Mouse (Mus musculus): ENCODE results near the gene P2rx1. TPM values are rescaled to one million over a fixed set of nuclear protein-coding genes. Genes with fewer than 3 reads are reported as not detected.
A peak's percentile ranks its signal among the peaks of the same experiment; 100 is the strongest.

P2rx1 gene
- polyA plus RNA-seq, 1 experiment: 0.40 TPM

GRCm38 (mm10) chr11:73023827-73024226 is 24.9 kb downstream of the P2rx1 start:
- H3K4me1 ChIP-seq (ENCODE audit: control insufficient read depth, insufficient read depth, insufficient read length, low read length): peaks cover 5% of the 10 kb centered on the region; the same call in 1 of the 2 replicates
- no peak overlapping the region for H3K4me3 ChIP-seq (ENCODE audit: insufficient read depth, low read depth, low read length)
- H3K27ac ChIP-seq (replicated peaks; ENCODE audit: low read depth, low read length): no peak overlapping the region

DNA sequence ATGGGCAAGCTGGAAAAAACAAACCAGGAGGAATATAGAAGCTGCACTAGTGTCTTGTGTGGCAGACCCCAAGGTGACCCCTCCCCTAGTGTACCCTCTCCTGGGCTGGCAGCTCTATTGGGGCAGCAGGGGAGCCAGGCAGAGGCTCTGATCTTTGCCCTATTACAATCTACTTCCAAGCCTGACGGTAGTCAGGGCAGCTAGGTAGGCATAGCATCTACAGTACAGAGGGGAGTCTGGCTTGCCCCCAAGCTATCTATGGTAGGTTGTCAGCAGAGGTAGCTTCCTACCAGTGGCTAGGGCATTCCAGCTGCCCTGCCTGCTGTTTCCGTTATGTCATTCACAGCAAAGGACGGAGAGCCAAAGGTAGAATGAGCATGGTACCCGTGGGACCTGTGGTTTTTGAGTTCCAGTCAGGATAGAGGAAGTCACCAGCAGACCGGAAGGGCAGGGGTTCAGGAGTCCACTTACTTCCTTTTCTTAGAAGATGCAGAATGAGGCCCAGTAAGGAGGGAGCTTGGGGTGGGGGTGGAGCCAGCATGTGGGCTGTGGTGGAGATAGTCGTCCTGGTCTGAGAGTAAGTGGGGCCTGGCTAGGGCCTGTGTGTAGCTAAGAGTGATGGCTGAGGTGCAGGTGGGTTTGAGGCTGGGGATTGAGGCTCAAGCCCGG is 25.5 kb downstream of the P2rx1 start:
- Histone ChIP-seq H3K4me1 (ENCODE audit: control insufficient read depth, insufficient read depth, insufficient read length, low read length) (peaks cover 5% of the 10 kb centered on the region; the same call in 1 of the 2 replicates), H3K4me3 (ENCODE audit: insufficient read depth, low read depth, low read length) (no peak overlapping the region), H3K27ac (replicated peaks; ENCODE audit: low read depth, low read length) (no peak overlapping the region)

DNA sequence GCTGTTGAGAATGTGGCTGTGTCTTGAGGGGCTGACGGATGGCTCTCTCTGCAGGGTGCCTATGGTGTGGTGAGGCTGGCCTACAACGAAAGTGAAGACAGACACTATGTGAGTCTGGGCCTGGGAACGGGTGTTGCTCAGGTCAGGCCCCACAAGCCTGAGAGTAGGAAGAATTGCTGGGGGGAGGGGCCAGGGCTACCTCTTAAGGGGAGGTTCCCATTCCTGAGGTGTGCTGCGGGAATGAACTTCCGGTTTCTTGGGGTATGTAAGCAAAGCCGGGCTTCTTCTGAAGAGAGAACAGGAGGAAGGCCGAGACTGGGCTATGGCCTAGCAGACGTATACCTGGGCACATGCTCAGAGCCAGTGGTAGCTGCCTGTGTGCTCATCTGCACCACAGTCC is 28.1 kb downstream of the P2rx1 start:
- Histone ChIP-seq H3K27ac (replicated peaks; ENCODE audit: low read depth, low read length) (no peak overlapping the region), H3K4me3 (ENCODE audit: insufficient read depth, low read depth, low read length) (no peak overlapping the region), H3K4me1 (ENCODE audit: control insufficient read depth, insufficient read depth, insufficient read length, low read length) (peaks cover 9% of the 10 kb centered on the region; the same call in 1 of the 2 replicates)

DNA sequence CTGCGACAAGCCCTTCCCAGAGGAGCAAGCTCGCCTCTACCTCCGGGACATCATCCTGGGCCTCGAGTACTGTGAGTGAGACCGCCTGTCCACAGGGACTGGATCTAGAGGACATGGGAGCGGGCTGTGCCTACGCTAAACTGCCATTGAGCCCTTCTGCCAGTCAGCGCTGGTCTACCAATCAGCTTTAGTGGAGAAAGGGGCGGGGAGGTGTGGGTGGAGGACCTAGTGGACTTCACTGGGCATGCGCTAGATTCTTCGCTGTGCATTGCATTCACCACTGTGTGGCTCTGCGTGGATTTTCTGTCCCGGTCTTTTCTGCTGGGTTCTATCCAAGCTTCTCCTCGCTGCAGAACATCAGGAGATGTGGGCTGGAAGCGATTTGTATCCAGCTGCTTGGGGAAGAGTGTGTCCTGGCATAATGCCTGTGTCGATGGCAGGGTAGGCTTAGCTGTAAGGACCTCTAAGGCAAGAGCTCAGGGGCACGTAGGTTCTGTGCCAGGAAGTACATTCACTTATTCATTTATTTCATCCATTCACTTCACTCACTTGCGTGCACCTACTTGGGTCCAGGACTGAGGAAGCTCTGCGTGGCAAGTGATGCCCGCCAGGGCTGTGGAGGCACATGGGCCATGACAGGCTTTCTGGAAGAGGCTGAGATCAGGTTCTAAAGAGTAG is 32.1 kb downstream of the P2rx1 start:
- no peak overlapping the region for H3K27ac ChIP-seq (replicated peaks; ENCODE audit: low read depth, low read length)
- peak overlapping the region; percentile 48 for H3K4me3 ChIP-seq (ENCODE audit: insufficient read depth, low read depth, low read length)
- H3K4me1 ChIP-seq (ENCODE audit: control insufficient read depth, insufficient read depth, insufficient read length, low read length): 0 out of 2 replicates have a peak, but pooled peaks cover 3% of the 10 kb centered on the region

DNA sequence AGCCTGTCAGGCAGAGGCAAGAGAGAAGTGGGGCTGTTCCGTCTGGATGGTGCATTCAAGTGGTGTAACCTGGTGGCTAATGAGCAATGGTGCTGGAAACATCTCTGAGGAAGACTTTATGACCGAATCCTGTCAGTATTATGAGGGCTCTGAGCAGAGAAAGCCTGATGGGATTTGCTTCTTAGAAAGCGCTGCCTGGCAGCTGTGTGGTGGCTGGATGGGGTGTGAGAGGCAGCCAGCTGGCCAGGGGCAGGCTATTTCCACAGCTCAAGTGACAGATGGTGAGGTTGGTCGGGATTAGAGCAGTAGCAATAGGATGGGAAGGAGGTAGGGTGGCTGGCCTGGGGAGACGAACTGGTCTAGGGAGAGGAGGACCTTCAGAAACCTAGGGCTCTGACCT is 32.6 kb downstream of the P2rx1 start:
- 0 out of 2 replicates have a peak, but pooled peaks cover 3% of the 10 kb centered on the region for H3K4me1 ChIP-seq (ENCODE audit: control insufficient read depth, insufficient read depth, insufficient read length, low read length)
- H3K27ac ChIP-seq (replicated peaks; ENCODE audit: low read depth, low read length): no peak overlapping the region
- H3K4me3 ChIP-seq (ENCODE audit: insufficient read depth, low read depth, low read length): no peak overlapping the region

DNA sequence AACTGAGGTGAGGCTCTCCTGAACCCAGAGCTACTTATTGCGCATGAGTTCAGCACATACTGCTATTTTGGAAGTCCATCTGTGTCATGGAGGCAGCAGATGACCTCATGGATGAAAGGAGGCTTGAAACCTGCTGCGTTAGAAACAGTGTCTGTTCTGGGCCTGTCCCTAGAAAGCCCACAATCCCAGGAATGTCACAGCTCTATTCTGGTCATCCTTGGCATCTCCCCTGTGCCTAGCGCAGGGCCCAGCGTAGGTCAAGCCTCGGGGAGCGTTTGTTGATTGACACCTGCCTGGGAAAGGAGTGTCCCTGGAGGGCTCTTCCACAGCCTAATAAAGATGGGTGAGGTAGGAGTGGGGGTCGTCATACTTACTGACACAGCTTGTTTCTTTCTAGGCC is 37.2 kb downstream of the P2rx1 start:
- H3K4me1 ChIP-seq (ENCODE audit: control insufficient read depth, insufficient read depth, insufficient read length, low read length): 0 out of 2 replicates have a peak, but pooled peaks cover 3% of the 10 kb centered on the region
- no peak overlapping the region for H3K4me3 ChIP-seq (ENCODE audit: insufficient read depth, low read depth, low read length)
- no peak overlapping the region for H3K27ac ChIP-seq (replicated peaks; ENCODE audit: low read depth, low read length)

GRCm38 (mm10) chr11:73036889-73037288 is 38.0 kb downstream of the P2rx1 start:
- H3K27ac ChIP-seq (replicated peaks; ENCODE audit: low read depth, low read length): no peak overlapping the region
- H3K4me3 ChIP-seq (ENCODE audit: insufficient read depth, low read depth, low read length): no peak overlapping the region
- no peaks in the 10 kb centered on the region for H3K4me1 ChIP-seq (ENCODE audit: control insufficient read depth, insufficient read depth, insufficient read length, low read length)

DNA sequence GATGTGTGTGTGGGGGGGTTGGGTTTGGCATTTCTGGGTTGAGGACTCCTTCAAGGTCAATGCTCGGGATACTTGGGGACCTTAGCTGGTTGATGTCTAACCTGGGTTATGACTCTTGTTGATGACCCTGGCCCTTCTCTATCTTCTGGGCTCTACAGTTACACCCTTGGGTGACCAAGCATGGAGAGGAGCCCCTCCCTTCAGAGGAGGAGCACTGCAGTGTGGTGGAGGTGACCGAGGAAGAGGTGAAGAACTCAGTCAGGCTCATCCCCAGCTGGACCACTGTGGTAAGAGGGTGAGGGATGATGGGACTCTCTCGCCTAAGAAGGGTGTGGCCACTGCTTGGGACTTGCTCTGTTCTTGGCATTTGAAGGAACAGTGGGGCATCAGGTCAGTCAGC is 38.8 kb downstream of the P2rx1 start:
- Histone ChIP-seq H3K4me3 (ENCODE audit: insufficient read depth, low read depth, low read length) (no peak overlapping the region), H3K4me1 (ENCODE audit: control insufficient read depth, insufficient read depth, insufficient read length, low read length) (no peaks in the 10 kb centered on the region), H3K27ac (replicated peaks; ENCODE audit: low read depth, low read length) (no peak overlapping the region)

DNA sequence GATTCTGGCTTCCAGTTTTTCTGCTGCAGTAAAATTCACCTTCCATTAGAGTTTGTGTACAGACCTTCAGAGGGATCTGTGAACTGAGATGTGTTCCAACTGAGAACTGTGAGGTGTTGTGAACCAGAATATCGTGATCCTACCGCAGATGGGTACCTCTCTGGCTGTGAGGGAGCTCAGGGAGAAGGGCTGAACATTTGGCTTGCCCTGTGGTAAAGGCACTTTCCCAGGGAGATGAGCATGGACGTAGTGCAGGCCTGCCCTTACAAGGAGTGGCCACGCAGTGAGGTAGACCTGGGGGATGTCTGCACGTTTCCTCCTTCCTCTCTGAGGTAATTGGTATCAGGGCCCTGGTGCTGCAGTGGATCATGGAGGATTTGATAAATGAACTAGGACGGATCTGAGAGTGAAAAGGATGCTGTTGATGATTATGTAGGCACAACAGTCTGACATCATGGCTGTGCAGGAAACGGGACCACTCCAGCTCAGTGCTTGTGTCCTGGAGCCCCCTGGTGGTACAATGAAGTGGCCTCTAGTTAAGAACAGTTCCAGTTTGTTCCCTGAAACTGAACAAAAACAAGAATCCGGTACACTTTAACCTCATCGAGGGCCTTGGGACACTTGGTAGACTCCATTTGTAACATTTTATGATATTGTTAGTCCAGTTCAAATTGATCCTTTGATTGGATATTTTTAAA is 40.3 kb downstream of the P2rx1 start:
- H3K4me1 ChIP-seq (ENCODE audit: control insufficient read depth, insufficient read depth, insufficient read length, low read length): no peaks in the 10 kb centered on the region
- no peak overlapping the region for H3K27ac ChIP-seq (replicated peaks; ENCODE audit: low read depth, low read length)
- no peak overlapping the region for H3K4me3 ChIP-seq (ENCODE audit: insufficient read depth, low read depth, low read length)

- no peaks in the 10 kb centered on the region for H3K4me1 ChIP-seq (ENCODE audit: control insufficient read depth, insufficient read depth, insufficient read length, low read length)
- H3K27ac ChIP-seq (replicated peaks; ENCODE audit: low read depth, low read length): no peak overlapping the region
- H3K4me3 ChIP-seq (ENCODE audit: insufficient read depth, low read depth, low read length): no peak overlapping the region
Measured at GRCm38 (mm10) chr11:73044229-73044755, 45.4 kb downstream of the P2rx1 start.

DNA sequence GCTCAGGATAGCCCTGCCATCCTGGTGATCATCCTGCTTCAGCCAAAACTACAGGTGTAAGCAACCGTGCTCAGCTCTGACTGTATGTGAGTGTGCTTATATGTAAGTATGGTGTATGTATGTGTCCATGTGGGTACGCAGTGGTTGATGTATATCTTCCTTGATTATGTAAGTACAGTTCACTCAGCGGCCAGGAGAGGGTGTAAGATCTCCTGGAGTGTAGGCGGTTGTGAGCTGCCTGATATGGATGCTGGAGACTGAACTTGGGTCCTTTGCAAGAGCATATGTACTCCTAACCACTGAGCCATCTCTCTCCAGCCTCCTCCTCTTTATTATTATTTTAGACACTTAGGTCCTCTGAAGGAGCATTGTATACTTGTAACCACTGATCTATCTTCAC is 45.9 kb downstream of the P2rx1 start:
- no peak overlapping the region for H3K27ac ChIP-seq (replicated peaks; ENCODE audit: low read depth, low read length)
- H3K4me3 ChIP-seq (ENCODE audit: insufficient read depth, low read depth, low read length): no peak overlapping the region
- H3K4me1 ChIP-seq (ENCODE audit: control insufficient read depth, insufficient read depth, insufficient read length, low read length): no peaks in the 10 kb centered on the region

DNA sequence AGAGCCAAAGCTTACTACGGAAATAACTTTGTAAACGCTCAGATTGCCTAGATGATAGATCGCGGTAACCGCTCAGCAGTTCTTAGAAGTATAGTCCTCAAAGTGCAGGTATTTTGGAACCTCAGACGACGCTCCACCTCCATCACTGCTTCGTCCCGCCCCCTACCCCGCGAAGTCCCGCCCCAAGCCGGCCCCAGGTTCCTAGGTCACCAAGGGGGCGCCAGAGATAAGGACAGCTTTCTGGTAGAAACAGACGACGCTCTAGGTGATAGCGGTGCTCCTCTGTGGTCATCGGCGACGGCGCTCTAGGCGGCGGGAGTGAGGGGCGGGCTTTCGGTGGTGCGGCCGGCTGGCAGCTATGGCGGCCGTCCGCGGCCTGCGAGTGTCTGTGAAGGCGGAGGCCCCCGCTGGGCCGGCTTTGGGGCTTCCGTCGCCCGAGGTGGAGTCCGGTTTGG is 48.7 kb downstream of the P2rx1 start, which contains the start of gene Ncbp3:
Gene Ncbp3 (plus strand): TSS at position 242 of the 455 bp plus-strand sequence.
- H3K4me1 ChIP-seq (ENCODE audit: control insufficient read depth, insufficient read depth, insufficient read length, low read length): no peaks in the 10 kb centered on the region
- peak within 1 kb of the TSS; percentile 95 for H3K4me3 ChIP-seq (ENCODE audit: insufficient read depth, low read depth, low read length)
- H3K27ac ChIP-seq (replicated peaks; ENCODE audit: low read depth, low read length): peak within 1 kb of the TSS; percentile 84

GRCm38 (mm10) chr11:73048030-73048876 is 49.4 kb downstream of the P2rx1 start:
- Histone ChIP-seq H3K4me3 (ENCODE audit: insufficient read depth, low read depth, low read length) (peak overlapping the region; percentile 95), H3K4me1 (ENCODE audit: control insufficient read depth, insufficient read depth, insufficient read length, low read length) (no peaks in the 10 kb centered on the region), H3K27ac (replicated peaks; ENCODE audit: low read depth, low read length) (peak overlapping the region; percentile 84)

GRCm38 (mm10) chr11:73049335-73049734 is 50.4 kb downstream of the P2rx1 start:
- Histone ChIP-seq H3K27ac (replicated peaks; ENCODE audit: low read depth, low read length) (no peak overlapping the region), H3K4me1 (ENCODE audit: control insufficient read depth, insufficient read depth, insufficient read length, low read length) (no peaks in the 10 kb centered on the region), H3K4me3 (ENCODE audit: insufficient read depth, low read depth, low read length) (peak overlapping the region; percentile 18; the same call in 1 of the 2 replicates)
